Mouse (Mus musculus) ES-Bruce4 (cell line): ENCODE results near the gene Gm43638. TPM values are rescaled to one million over a fixed set of nuclear protein-coding genes. Genes with fewer than 3 reads are reported as not detected.
"Not testable (repeated sequence)": the region's sequence is repeated elsewhere in the genome, so short reads cannot be mapped to it uniquely, and the experiment has no call there.

Experiments used
- H3K27ac ChIP-seq: 2 replicates; pipeline ENCODE4 v1.5.1; 2012; ENCODE audit warnings: low read length, inconsistent platforms; ENCODE audit not compliant: insufficient read depth
- H3K27me3 ChIP-seq: 2 replicates; pipeline ENCODE4 v1.6.1; 2012; ENCODE audit warnings: mild to moderate bottlenecking, low read length, inconsistent platforms; ENCODE audit not compliant: control insufficient read depth, poor library complexity, insufficient read depth, severe bottlenecking
- H3K36me3 ChIP-seq: 2 replicates; pipeline ENCODE4 v1.6.1; 2012; ENCODE audit warnings: inconsistent platforms, mild to moderate bottlenecking, low read length, moderate library complexity; ENCODE audit not compliant: control insufficient read depth, poor library complexity, insufficient read depth, severe bottlenecking
- H3K4me1 ChIP-seq: one replicate; pipeline ENCODE4 v1.8.1; 2011; ENCODE audit warnings: low read length; ENCODE audit not compliant: control insufficient read depth, insufficient read depth
- H3K4me3 ChIP-seq: 2 replicates; pipeline ENCODE4 v1.5.1; 2011; ENCODE audit warnings: low read depth, mild to moderate bottlenecking, low read length
- H3K9ac ChIP-seq: 2 replicates; pipeline ENCODE4 v1.6.1; 2012; ENCODE audit warnings: low read depth, mild to moderate bottlenecking, inconsistent platforms; ENCODE audit not compliant: poor library complexity, severe bottlenecking
- H3K9me3 ChIP-seq: replicated peaks from 2 replicates; pipeline ENCODE4 v1.6.1; 2012; ENCODE audit warnings: mild to moderate bottlenecking, low read length, inconsistent platforms; ENCODE audit not compliant: control insufficient read depth, poor library complexity, insufficient read depth, severe bottlenecking
- CTCF ChIP-seq: IDR thresholded peaks from one replicate; pipeline ENCODE4 v1.8.1; 2011; ENCODE audit warnings: low read depth, low read length
- EP300 ChIP-seq: IDR thresholded peaks from 2 replicates; pipeline ENCODE4 v1.6.1; 2011; ENCODE audit warnings: low read depth, low read length; ENCODE audit not compliant: insufficient read depth
- POLR2A ChIP-seq: IDR thresholded peaks from one replicate; pipeline ENCODE4 v1.8.1; 2011; ENCODE audit warnings: low read length; ENCODE audit not compliant: insufficient read depth
- polyA plus RNA-seq: library from polyadenylated mRNA; stranded (reverse); fragments of >200 nt; gene quantifications from 2 replicates; pipeline ENCODE4 v1.2.4, GENCODE M21; 2011; ENCODE audit warnings: low read depth; ENCODE audit not compliant: missing spikeins, insufficient read depth, insufficient read length

The Gm43638 gene
- not detected in 2 replicates for polyA plus RNA-seq

DNA sequence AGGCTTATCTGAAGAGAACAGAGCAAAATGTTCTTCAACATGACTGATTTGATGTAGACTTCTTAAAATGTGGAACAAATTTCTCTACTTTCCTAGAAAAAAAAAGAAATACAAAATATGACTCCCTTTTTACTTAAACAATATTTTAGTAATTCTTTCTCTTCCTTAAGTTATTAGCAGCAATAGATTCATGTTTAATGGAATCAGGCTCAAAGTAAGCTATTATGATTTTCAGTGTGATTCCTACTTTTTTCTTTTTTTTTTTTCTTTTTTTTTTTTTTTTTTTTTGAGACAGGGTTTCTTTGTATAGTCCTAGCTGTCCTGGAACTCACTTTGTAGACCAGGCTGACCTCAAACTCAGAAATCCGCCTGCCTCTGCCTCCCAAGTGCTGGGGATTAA lies at the start of gene Gm43638:
Gene Gm43638, minus strand, starts transcription at position 101 of the 400 bp plus-strand sequence.
- not testable (repeated sequence) for H3K27ac ChIP-seq, H3K4me1 ChIP-seq, H3K9ac ChIP-seq, H3K4me3 ChIP-seq, H3K9me3 ChIP-seq, H3K36me3 ChIP-seq, H3K27me3 ChIP-seq

DNA sequence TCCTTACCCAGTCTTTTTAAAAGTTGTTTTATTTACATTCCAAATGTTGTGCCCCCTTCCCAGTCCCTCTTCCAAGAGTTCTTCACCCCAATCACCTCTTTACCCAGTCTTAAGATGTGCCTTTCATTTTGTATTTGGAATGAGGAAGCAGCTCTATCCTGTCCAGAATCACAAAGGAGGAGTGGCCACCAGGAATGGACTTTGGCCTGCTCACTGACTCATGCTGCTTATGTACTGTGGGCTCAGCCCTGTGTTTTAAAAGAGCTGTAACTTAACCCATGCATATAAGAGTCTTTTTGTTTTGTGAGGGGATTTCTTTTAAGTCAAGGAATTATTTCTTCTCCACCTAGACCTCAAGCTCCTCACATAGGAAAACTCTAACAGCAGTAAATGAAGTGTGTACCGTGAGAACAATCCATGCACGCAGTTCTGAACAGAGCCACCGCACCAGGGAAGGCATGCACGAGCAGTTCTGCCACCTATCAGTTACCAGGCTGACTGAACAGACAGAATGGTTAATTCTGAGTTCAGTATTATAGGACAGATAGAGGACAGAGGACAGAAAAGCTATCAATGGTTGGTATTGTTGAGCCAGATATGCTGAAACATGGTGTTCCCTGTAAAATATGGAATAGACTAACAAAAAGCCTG lies 49.5 kb upstream of the Gm43638 start:
- no peak overlapping the region for H3K27ac ChIP-seq
- no peak overlapping the region for H3K9ac ChIP-seq

DNA sequence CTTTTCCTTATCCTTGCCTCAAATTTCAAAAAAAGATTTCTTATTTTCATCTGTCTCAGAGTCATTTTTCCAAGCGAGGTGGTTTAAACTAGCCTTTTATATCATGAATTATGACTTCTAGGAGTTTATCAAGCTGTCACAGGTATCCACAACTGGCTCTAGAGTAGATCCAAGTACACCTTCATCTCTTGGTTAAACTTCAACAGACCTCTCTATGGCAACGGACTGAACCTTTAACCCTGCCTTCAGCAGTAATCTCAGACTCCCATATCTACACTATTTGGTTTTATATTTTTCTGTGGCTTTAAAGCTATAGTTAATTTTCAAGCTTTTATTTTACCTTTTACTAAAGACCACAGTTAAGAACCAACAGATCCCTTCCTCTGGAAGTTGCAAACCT lies 45.7 kb upstream of the Gm43638 start:
- H3K9ac ChIP-seq = no peak overlapping the region
- H3K36me3 ChIP-seq = no peaks in the 10 kb centered on the region
- no peaks in the 10 kb centered on the region for H3K27me3 ChIP-seq
- no peak overlapping the region for H3K4me3 ChIP-seq
- H3K27ac ChIP-seq = no peak overlapping the region
- TF ChIP-seq CTCF = no peak
- TF ChIP-seq POLR2A = no peak
- no peak for TF ChIP-seq EP300
- H3K4me1 ChIP-seq = no peaks in the 10 kb centered on the region
- no peaks in the 10 kb centered on the region for H3K9me3 ChIP-seq

More for the DNA sequence above, 49.5 kb upstream of the Gm43638 start:
- Histone ChIP-seq H3K27me3 (no peaks in the 10 kb centered on the region), H3K9me3 (no peaks in the 10 kb centered on the region), H3K4me1 (no peaks in the 10 kb centered on the region), H3K36me3 (no peaks in the 10 kb centered on the region), H3K4me3 (no peak overlapping the region)
- TF ChIP-seq CTCF (no peak), EP300 (no peak), POLR2A (no peak)

DNA sequence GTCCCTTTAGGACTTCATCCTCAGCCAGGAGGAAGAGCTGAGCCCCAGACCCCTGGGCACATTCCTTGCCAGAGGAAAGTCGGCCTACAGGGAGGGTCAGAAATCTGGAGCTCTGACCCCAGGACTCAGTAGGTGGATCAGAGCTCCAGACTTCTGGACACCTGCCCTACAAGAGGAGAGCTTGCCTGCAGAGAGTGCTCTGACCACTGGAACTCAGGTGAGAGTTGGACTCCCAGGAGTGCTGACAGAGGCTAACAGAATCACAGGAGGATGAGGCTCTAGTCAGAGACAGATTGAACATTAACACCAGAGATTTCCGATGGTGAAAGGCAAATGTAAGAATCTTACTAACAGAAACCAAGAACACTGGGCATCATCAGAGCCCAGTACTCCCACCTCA lies 37.0 kb upstream of the Gm43638 start:
- H3K36me3 ChIP-seq, H3K4me3 ChIP-seq, H3K27me3 ChIP-seq, H3K27ac ChIP-seq, H3K9me3 ChIP-seq, H3K9ac ChIP-seq, H3K4me1 ChIP-seq: not testable (repeated sequence)

DNA sequence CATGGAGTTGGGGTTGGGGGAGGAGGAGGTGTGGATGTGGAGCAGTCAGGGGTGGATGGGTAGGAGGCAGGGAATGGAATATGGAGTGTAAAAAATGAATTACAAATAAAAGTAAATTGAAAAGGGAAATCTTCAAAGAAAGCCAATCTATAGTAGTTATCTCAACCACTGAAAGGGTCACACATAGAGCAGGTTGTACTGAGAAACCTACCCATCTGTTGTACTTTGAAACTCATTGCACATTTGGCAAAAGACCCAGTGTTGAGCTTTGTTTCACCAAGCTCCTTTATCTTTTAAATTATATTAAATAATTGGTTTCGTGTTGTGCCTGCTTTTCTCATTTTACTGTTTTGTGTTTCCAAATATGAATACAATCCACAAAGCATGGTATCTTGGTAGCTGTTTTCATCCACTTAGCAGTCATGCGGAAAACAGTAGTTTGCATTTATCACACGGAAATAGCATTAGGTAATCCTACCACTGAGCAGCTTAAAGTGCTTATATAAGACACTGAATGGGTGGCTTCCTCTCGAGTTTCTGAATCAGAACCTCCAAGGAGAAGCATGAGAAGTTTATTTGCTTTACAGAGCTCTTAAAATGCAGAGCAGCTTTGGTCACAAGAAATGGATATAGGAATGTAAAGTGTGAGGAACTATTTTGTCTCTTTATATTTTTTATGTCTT lies 19.3 kb upstream of the Gm43638 start:
- Histone ChIP-seq H3K27me3 (no peaks in the 10 kb centered on the region), H3K4me1 (no peaks in the 10 kb centered on the region), H3K27ac (no peak overlapping the region), H3K4me3 (no peak overlapping the region), H3K9ac (no peak overlapping the region), H3K9me3 (no peaks in the 10 kb centered on the region), H3K36me3 (no peaks in the 10 kb centered on the region)
- TF ChIP-seq CTCF = no peak
- TF ChIP-seq EP300 = no peak
- no peak for TF ChIP-seq POLR2A

DNA sequence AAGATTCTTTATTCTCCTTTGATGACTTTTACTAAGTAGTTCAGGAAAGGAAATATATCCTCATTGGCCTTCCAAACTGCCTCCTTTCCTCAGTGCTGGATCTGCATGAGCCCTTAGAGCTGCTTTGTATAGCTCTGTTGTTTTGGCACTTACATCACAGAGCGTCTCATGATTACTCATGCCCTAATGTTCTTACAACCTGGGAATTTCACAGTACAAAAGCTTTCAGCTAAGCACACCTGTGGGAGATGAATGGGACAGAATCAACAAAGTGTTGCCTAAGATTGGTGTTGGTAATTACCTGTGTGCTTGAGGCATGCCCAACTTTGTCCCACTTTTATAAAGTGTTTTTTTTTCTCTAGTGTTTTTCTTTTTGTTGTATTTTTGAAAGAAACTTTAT lies 16.1 kb upstream of the Gm43638 start:
- no peaks in the 10 kb centered on the region for H3K4me1 ChIP-seq
- H3K9ac ChIP-seq = no peak overlapping the region
- no peak for TF ChIP-seq POLR2A
- TF ChIP-seq EP300 = no peak
- TF ChIP-seq CTCF = no peak
- no peak overlapping the region for H3K4me3 ChIP-seq
- H3K9me3 ChIP-seq = no peaks in the 10 kb centered on the region
- H3K36me3 ChIP-seq = no peaks in the 10 kb centered on the region
- H3K27ac ChIP-seq = no peak overlapping the region
- no peaks in the 10 kb centered on the region for H3K27me3 ChIP-seq
